Mouse (Mus musculus) E14TG2a.4 (cell line): ENCODE results near the gene Tstd1.

Source experiments
- H3K27me3 ChIP-seq: 2 replicates; pipeline ENCODE4 v1.6.1; 2014; ENCODE audit warnings: low read length, control low read depth; ENCODE audit not compliant: insufficient read depth
- H3K36me3 ChIP-seq: 2 replicates; pipeline ENCODE4 v1.6.1; 2014; ENCODE audit warnings: low read length, control low read depth; ENCODE audit not compliant: insufficient read depth
- H3K4me1 ChIP-seq: replicated peaks from 2 replicates; pipeline ENCODE4 v1.6.1; 2014; ENCODE audit warnings: low read depth, low read length, control low read depth
- H3K4me3 ChIP-seq: replicated peaks from 2 replicates; pipeline ENCODE4 v1.5.1; 2014; ENCODE audit warnings: mild to moderate bottlenecking, low read length
- H3K9me3 ChIP-seq: 2 replicates; pipeline ENCODE4 v1.6.1; 2014; ENCODE audit warnings: low read length, control low read depth
- CTCF ChIP-seq: conservative IDR thresholded peaks from 2 replicates; pipeline ENCODE4 v1.5.1; 2014; ENCODE audit warnings: low read length
- NANOG ChIP-seq: IDR thresholded peaks from 2 replicates; pipeline ENCODE4 v1.6.1; 2014; ENCODE audit warnings: borderline replicate concordance, low read length, mixed read lengths
- POU5F1 ChIP-seq: IDR thresholded peaks from 2 replicates; pipeline ENCODE4 v1.6.1; 2014; ENCODE audit warnings: low read length, borderline replicate concordance

Gene Tstd1

GRCm38 (mm10) chr1:171384361-171384760 is 34.3 kb upstream of the Tstd1 start:
- Histone ChIP-seq H3K4me3 (no peak overlapping the region; the same call in 1 of the 2 replicates), H3K27me3 (peaks cover 29% of the 10 kb centered on the region), H3K36me3 (no peaks in the 10 kb centered on the region), H3K9me3 (no peaks in the 10 kb centered on the region), H3K4me1 (peaks cover 71% of the 10 kb centered on the region)
- no peak for TF ChIP-seq NANOG

- TF ChIP-seq POU5F1 = no peak
- TF ChIP-seq CTCF = peak; percentile 29
- no peak for TF ChIP-seq NANOG
- peaks cover 23% of the 10 kb centered on the region for H3K27me3 ChIP-seq
- H3K4me1 ChIP-seq = peaks cover 71% of the 10 kb centered on the region
- peak overlapping the region; percentile 8; the same call in 1 of the 2 replicates for H3K4me3 ChIP-seq
- H3K36me3 ChIP-seq = no peaks in the 10 kb centered on the region
- no peaks in the 10 kb centered on the region for H3K9me3 ChIP-seq
Observed at GRCm38 (mm10) chr1:171385171-171385570, 33.5 kb upstream of the Tstd1 start.

DNA sequence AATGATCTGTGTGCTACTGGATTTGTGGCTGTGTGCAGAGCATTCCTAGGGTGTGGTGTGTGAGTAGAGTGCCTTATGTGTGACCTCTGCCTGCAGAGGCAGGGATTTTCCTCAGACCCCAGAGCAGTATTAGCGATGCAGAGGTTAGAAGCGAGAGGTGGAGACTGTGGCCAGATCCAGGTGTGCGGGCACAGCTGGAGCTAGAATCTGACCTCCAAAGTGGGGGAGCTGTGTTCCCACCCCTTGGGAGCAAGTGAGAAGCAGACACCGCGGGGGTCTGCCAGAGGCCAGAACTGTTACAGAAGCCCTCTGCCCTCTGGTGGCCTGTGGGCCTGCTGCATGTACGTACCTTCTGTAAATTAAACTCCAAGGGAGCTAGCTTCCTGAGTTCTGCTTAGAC is 31.6 kb upstream of the Tstd1 start:
- Histone ChIP-seq H3K4me3 (no peak overlapping the region), H3K36me3 (no peaks in the 10 kb centered on the region), H3K27me3 (peaks cover 11% of the 10 kb centered on the region; the same call in 1 of the 2 replicates), H3K4me1 (peaks cover 69% of the 10 kb centered on the region), H3K9me3 (no peaks in the 10 kb centered on the region)
- no peak for TF ChIP-seq NANOG
- no peak for TF ChIP-seq POU5F1
- peak; percentile 59 for TF ChIP-seq CTCF

DNA sequence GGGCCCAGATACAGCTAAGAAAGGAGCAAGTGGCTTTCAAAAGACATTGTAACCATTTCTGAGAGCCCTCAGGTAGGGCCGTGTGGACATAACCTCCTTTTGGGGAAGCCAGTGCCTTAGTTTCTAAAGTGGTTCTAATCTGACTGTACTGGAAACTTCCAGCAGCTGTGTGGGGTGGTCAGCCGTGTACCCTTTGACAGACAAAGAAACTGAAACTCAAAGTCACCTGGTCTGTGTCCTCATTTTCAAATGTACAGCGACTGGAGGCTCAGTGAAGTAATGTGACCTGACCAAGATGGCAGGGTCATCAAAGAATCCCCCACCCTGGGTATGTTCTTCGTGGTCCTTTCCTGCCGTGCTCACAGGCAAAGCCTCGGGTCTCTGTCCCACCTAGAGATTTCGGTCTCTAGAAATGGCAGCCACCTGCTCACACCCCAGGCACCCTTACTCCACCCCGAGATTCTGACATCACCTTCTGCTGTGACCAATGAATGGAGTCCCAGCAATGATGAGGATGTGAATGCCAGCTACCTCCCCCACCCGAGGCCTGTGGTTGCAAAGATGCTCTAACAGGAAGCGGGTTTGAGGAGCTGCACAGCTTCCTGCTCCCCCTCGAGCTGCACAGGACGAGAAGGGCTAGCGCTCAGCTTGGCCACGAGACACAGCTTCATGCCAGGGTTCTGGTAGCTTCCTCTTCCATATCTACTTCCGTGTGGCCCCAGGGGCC is 30.1 kb upstream of the Tstd1 start, which contains the start of gene Arhgap30:
Gene Arhgap30 (plus strand): TSS at position 579 of the 727 bp plus-strand sequence.
- no peak for TF ChIP-seq NANOG
- TF ChIP-seq POU5F1 = no peak
- no peak for TF ChIP-seq CTCF
- peak within 1 kb of the TSS; percentile 69 for H3K4me3 ChIP-seq
- H3K9me3 ChIP-seq = no peaks in the 10 kb centered on the region
- peaks cover 64% of the 10 kb centered on the region for H3K4me1 ChIP-seq
- peaks cover 6% of the 10 kb centered on the region; the same call in 1 of the 2 replicates for H3K27me3 ChIP-seq
- H3K36me3 ChIP-seq = no peaks in the 10 kb centered on the region

DNA sequence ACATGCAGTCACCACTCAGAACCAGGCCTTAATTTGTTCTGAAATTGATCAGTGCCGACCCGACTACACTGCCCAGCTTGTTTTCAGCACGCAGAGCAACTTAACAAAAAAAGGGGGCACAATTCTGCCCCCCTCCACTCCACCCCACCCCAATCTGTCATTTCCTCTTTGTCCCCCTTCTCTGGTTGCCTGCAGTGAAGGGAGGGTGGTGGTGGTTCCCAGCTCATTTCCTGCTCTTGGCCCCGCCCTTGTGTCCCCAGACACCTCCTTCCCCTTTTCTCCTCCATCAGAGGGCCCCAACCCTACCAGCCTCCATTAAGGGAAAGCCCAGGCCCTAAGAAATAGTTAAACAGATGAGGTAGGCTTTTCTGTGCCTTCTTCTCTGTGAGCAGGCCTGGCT is 28.6 kb upstream of the Tstd1 start:
- no peaks in the 10 kb centered on the region for H3K9me3 ChIP-seq
- H3K4me1 ChIP-seq = peaks cover 52% of the 10 kb centered on the region
- no peaks in the 10 kb centered on the region for H3K36me3 ChIP-seq
- H3K4me3 ChIP-seq = peak overlapping the region; percentile 69
- peaks cover 6% of the 10 kb centered on the region; the same call in 1 of the 2 replicates for H3K27me3 ChIP-seq
- TF ChIP-seq CTCF = no peak
- no peak for TF ChIP-seq POU5F1
- no peak for TF ChIP-seq NANOG

- Histone ChIP-seq H3K4me3 (0 out of 2 replicates have a peak overlapping the region, but pooled peaks have one; percentile 39), H3K4me1 (peaks cover 36% of the 10 kb centered on the region), H3K9me3 (no peaks in the 10 kb centered on the region), H3K36me3 (peaks cover 13% of the 10 kb centered on the region; the same call in 1 of the 2 replicates), H3K27me3 (no peaks in the 10 kb centered on the region)
- TF ChIP-seq NANOG (no peak), POU5F1 (no peak), CTCF (no peak)
Observed at GRCm38 (mm10) chr1:171401821-171402220, 16.9 kb upstream of the Tstd1 start.

DNA sequence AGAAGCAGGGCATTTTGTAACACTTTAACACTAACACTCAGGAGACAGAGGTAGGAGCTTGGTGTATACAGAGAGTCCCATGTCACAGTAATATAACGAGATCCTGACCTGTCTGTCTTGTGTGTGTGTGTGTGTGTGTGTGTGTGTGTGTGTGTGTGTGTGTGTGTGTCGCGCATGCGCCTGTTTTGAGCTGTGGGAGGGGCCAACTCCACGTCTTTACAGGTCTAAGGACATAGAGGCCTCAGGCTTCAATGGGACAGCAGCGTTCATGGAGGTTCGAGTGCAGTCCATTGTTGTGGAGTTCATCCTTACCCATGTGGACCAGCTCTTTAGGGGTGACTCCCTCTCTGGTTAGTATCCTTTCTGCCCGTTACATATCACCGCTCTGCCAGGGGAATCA is 15.7 kb upstream of the Tstd1 start:
- TF ChIP-seq POU5F1 (no peak), CTCF (no peak), NANOG (no peak)
- H3K36me3 ChIP-seq = peaks cover 21% of the 10 kb centered on the region
- H3K4me3 ChIP-seq = peak overlapping the region; percentile 39; the same call in 1 of the 2 replicates
- H3K9me3 ChIP-seq = no peaks in the 10 kb centered on the region
- H3K4me1 ChIP-seq = peaks cover 31% of the 10 kb centered on the region
- no peaks in the 10 kb centered on the region for H3K27me3 ChIP-seq

DNA sequence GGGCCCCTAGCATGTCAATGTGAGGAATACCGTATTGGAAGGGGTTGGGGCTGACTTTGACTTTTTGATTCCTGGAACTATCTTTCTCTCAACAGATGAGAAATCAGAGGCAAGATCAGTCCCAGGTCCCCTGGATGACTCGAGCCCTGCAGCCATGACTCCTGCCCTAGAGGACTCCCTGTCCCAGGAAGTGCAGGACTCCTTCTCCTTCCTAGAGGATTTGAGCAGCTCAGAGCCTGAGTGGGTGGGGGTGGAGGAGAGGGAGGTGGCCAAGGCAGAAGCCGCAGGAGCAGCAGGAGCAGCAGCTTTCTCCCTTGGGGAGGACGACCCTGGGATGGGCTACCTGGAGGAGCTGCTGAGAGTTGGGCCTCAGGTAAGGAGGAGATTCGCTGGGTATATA is 11.4 kb upstream of the Tstd1 start:
- H3K4me1 ChIP-seq = peaks cover 28% of the 10 kb centered on the region
- peaks cover 22% of the 10 kb centered on the region for H3K36me3 ChIP-seq
- H3K9me3 ChIP-seq = no peaks in the 10 kb centered on the region
- H3K4me3 ChIP-seq = no peak overlapping the region
- no peaks in the 10 kb centered on the region for H3K27me3 ChIP-seq
- no peak for TF ChIP-seq CTCF
- no peak for TF ChIP-seq NANOG
- no peak for TF ChIP-seq POU5F1

DNA sequence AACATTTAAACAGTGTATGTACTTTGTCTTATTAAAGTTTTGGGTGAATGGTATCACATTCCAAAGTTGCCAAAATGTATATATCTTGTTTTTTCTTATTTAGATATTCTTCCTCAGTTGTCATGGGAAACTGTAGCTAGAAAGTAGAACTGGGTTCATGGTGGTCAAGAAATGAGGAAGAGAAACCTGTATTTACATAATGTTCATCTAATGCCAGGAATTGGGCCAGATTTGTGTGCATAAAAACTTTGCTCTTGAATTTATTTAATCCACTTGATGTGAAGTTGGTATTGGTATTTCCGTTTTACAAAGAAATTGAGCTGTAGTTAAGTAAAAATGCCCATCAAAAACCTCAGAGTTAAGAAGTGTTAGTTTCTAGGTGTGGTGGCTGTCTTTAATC is 8.4 kb upstream of the Tstd1 start:
- TF ChIP-seq NANOG = no peak
- no peak for TF ChIP-seq CTCF
- no peak for TF ChIP-seq POU5F1
- Histone ChIP-seq H3K4me3 (peak overlapping the region; percentile 99), H3K27me3 (no peaks in the 10 kb centered on the region), H3K4me1 (peaks cover 41% of the 10 kb centered on the region), H3K36me3 (peaks cover 20% of the 10 kb centered on the region), H3K9me3 (no peaks in the 10 kb centered on the region)
